Mouse (Mus musculus) layer of hippocampus, postnatal 36 days (tissue): ENCODE data around the gene Sac3d1. TPM values are rescaled to one million over a fixed set of nuclear protein-coding genes. Genes with fewer than 3 reads are reported as not detected.
A peak's percentile ranks its signal among the peaks of the same experiment; 100 is the strongest.

Experiments
- DNase-seq, 2 experiments: peaks; one replicate each; pipeline ENCODE4 v3.0.0; 2022
- total RNA-seq, 2 experiments: library from RNA; stranded (reverse); gene quantifications; 2 replicates each; pipeline ENCODE4 v1.2.3; 2021

Gene Sac3d1
- total RNA-seq, 2 experiments from 2014 or later, result 14.7 to 14.9 TPM

DNA sequence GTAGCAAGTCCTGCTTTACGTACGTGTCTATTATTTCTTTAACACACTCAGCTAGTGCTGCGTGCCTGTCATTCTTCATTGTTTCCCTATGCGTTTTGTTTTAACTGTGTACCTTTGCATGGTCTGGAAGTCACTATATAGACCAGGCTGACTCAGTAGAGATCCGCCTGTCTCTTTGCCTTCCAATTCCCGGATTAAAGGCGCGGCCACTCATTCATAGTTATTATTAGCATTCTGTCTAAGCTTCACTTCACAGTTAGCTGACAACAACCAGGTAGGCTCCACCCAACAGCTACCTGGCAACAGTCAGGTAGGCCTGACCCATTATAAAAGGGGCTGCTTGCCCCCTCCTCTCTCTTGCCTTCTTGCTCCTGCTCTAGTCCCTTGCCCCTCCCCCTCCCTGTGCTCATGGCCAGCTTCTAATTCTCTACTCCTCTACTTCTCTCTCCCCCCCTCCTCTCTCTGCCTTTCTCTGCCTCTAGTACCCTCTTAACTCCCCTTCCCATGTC lies 281 bp upstream of the Sac3d1 start:
- no peak for DNase-seq

- DNase-seq, result no peak
Measured at GRCm38 (mm10) chr19:6117346-6117985, 984 bp downstream of the Sac3d1 start.

GRCm38 (mm10) chr19:6116113-6116850 lies 2.2 kb downstream of the Sac3d1 start:
- DNase-seq, result no peak

- DNase-seq, result no peak
Measured at GRCm38 (mm10) chr19:6113116-6113515, 5.3 kb downstream of the Sac3d1 start.

DNA sequence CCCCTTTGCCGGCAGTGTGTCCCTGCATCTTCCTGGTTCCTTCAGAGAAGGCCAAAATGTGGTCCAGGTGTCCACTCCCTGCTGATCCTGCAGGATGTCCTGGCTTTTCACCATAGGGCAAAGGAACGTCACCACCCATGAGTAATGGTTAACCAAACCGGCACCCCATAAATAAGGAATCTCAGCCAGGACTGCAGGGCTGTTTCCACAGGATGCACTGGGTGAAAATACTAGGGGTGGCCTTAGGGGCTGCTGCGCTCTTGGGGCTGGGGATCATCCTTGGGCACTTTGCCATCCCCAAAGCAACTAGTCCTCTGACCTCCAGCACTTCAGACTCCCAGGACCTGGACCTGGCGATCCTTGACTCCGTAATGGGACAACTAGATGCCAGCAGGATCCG lies 12.9 kb downstream of the Sac3d1 start, which contains the start of gene Naaladl1:
Naaladl1 (plus strand) TSS at position 197 of the 400 bp plus-strand sequence.
- DNase-seq, result no peak

DNA sequence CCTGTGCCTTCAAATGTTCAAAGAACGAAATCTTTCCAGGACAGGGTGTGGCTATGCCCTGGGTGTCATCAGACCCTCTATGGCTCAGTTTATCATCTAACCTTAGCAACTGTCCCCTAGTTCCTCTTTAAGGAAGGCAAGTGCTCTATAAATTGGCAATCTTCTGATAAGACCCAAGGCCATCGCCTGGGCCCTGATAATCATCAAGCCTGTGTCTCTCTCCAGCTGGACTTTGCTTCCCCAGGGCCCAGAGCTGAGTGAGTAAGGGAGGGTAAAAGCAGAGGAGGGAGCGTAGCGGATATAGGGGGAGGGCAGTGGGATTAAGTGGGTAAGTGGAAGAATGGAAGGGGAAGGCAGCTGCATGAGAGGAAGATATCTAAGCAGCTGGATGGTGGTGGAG lies 14.0 kb downstream of the Sac3d1 start:
- DNase-seq, result no peak

DNA sequence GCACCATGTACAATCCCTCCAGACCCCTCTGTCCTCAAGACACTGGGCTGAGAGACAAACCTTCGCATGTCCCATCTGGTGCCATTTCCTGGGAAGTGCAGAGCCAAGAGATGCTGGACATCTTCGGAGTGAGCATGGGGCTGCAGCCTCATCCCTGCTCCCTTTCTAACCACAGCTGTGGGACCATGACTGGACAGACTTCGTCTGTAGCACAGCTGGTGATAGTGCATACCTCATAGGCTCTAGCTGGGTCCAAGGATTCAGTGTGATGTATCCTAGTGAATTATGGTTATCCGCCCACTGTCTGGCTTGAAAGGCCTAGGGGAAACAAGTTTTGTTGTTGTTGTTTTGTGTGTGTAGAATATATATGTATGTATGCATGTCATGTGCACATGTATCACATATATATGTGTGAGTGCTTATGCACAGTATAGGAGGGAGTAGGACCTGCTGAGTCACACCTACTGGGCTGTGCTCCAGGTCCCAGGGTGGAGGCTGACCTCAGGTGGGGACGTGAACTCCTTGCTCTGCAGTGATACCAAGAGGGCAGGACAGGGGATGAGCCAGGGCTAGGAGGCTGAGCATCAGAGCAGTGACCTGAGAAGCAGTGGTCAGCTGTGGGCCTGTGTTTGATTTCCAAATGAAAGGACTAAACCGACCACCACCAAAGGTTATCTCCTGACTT lies 16.1 kb downstream of the Sac3d1 start:
- DNase-seq, result no peak

DNA sequence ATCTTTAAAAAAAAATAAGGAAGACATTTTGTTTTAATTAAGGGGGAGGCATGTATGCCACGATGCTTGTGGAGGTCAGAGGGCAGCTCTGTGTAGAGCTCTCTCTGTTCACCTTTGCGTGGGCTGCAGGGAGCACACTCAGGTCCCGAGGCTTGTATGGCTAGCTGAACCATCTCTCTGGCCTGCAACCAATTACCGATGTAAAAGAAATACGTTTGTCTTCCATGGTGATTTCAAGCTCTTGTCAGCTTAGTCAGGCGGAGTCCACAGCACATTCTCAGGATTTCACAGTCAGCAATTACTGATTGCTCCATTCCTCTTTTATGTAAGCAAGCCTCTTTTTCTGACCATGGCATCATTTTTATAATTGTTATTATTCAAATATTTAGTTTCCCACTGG lies 17.3 kb downstream of the Sac3d1 start:
- no peak for DNase-seq

GRCm38 (mm10) chr19:6097847-6098246 lies 20.6 kb downstream of the Sac3d1 start:
- DNase-seq, result no peak

- no peak for DNase-seq
Measured at GRCm38 (mm10) chr19:6094119-6094518, 24.3 kb downstream of the Sac3d1 start, which contains the start of gene AC131692.1. TSS of gene AC131692.1 (plus strand) at chr19:6094419.

- DNase-seq, result no peak
Measured at GRCm38 (mm10) chr19:6088841-6089240, 29.6 kb downstream of the Sac3d1 start.

- peak in 1 of 2 experiments; percentile 5 for DNase-seq
Measured at GRCm38 (mm10) chr19:6085417-6085879, 33.0 kb downstream of the Sac3d1 start.

DNA sequence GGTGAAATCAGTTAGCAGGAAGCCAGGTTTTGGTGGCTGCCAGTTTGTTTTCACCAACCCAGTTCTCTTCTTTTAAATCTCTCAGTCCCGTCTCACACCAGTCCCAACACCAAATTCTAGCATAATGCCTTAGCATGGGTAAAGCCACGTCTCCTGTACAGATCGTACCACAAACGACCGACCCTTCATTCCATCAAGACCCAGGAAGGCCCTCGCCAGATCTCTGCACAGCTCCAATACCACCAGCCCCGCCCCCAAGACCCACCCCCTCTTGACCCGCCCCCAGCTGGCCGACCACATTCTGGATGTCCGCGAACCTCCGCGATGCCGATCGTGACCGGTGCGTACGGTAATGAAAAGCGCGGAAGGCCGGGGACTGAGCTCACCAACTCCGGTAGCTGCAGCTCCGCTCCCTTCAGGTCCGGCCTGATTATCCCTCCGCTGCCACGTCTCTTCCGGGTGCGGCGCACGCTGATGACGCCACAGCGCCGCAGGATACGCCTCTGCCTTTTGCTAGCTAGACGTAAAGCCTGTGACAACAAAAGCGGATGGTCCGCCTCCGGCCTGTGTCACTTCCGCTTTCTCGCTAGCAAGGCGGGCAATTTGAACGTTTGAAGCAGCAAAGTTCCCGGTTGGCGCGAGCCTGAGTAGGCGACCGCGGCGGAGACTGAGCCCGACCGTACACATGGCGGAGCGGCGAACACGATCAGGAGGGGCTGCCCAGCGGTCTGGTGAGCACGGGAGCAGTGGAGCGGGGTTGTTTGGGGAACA lies 33.8 kb downstream of the Sac3d1 start, which contains the start of the genes Zfpl1 and Cdca5:
Zfpl1 (minus strand) TSS at position 479 of the 771 bp plus-strand sequence.
Cdca5 (plus strand) TSS at position 506 of the 771 bp plus-strand sequence.
- DNase-seq, result peak; percentile 96

GRCm38 (mm10) chr19:6082156-6082555 lies 36.3 kb downstream of the Sac3d1 start, which contains the start of gene Gm28374:
TSS of gene Gm28374 (minus strand) at chr19:6082256.
- DNase-seq, result peak in 1 of 2 experiments; percentile 4

- DNase-seq, result no peak
Measured at GRCm38 (mm10) chr19:6079983-6080480, 38.4 kb downstream of the Sac3d1 start, which contains the start of gene Tmem262. TSS of gene Tmem262 (plus strand) at chr19:6080033.

- DNase-seq, result peak; percentile 79 to 83
Measured at GRCm38 (mm10) chr19:6076564-6077393, 41.7 kb downstream of the Sac3d1 start, which contains the start of gene Vps51. TSS of gene Vps51 (minus strand) at chr19:6077231.

DNA sequence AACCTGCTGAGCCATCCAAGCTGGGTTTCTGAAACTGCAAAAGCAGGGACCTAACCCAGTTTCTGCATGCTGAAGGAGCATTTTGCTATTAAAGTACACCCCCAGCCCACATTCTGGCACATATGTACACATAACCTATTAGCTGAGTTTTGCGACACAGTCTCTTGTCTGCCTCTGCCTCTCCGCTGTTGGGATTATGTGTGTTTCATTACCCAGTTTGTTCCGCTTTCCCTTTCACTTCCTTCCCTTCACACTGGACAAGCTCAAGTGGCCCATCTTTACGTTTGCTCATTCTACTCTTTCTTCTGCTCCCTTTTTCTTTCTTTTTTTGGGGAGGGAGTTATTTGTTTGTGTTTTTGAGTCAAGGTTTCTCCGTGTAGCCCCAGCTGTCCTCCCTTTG lies 44.6 kb downstream of the Sac3d1 start:
- no peak for DNase-seq

DNA sequence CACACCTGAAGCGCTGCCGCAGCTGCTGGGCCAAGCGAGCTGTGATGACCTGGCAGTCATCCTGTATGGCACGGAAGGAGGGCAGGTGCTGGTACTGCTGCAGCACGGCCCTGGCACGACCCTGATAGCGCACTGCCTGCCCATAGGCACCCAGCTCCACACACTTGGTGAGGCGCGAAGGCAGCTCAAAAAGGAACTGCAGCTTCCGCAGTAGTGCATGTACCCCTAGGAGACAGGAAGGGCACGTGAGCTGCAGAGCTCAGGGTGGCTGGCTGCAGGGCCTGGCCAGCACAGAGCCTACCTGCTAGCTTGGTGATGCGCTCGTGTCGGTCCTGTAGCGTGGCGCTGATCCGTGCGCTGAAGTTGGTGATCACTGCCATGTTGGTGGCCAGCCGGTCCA lies 47.2 kb downstream of the Sac3d1 start:
- no peak for DNase-seq

GRCm38 (mm10) chr19:6070571-6071250 lies 47.7 kb downstream of the Sac3d1 start:
- no peak for DNase-seq

DNA sequence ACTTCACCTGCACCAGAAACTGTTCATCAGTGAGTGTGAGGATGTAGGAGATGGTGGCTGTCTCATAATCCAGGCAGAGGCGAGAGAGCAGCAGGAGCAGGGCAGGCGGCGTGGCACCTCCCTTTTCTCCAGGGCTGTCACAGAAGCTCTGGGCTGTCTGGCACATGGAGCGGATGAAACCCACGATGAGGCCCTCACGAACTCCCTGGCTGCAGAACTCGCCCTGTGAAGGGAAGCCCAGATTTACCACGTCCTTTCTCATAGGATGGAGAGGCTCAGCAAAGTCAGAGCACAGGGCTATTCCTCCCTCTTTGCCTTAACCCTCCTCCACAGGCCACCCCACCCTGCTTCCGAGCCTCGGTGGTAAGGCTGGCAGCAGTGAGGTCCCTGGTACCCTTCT lies 48.6 kb downstream of the Sac3d1 start:
- no peak for DNase-seq
